Mouse (Mus musculus): ENCODE results near the gene Fam189a2. TPM values are rescaled to one million over a fixed set of nuclear protein-coding genes. Genes with fewer than 3 reads are reported as not detected.

The Fam189a2 gene
- polyA plus RNA-seq, 1 experiment from 2014 or later = 2.9 TPM

DNA sequence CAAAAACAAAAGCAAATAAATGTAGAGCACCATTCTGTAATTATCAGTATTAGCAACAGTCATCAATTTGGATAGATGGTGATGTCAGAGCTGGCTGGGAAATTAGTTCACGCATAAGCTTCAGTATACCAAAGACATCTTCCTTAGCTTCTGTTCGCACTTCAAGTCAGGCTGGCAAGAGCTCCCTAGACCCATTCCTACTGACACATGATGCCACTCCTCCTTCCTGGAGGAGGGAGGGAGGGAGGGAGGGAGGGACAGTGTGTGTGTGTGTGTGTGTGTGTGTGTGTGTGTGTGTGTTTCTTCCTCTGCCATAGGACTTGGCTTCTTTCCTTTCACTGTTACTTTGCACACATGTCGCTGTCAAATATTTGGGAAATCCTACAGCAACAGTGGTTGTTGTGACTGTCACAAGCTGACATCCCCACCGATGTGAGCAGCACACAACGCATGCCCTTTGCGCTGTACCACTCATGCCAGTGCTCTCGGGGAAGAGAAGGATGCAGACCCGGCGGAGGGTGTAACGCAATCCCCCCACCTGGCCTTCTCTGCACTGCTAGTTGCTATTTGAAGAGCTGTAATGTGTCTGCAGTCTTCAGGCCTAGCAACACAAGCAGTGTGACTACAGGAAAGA lies 34.9 kb downstream of the Fam189a2 start:
- Histone ChIP-seq H3K4me2 (replicated peaks; ENCODE audit: low read depth) (no peak overlapping the region), H3K27me3 (replicated peaks; ENCODE audit: control insufficient read depth, insufficient read depth, low read length) (no peaks in the 10 kb centered on the region), H3K4me3 (ENCODE audit: low read depth, low read length) (no peak overlapping the region), H3K36me3 (ENCODE audit: control insufficient read depth, insufficient read depth) (no peaks in the 10 kb centered on the region), H3K9me3 (ENCODE audit: control insufficient read depth) (no peaks in the 10 kb centered on the region), H3K4me1 (replicated peaks; ENCODE audit: control insufficient read depth, insufficient read depth, low read length) (no peaks in the 10 kb centered on the region), H3K9ac (ENCODE audit: low read depth, low read length) (no peak overlapping the region), H3K27ac (ENCODE audit: low read depth, low read length) (no peak overlapping the region)
- TF ChIP-seq CTCF (IDR thresholded peaks at IDR 0.05; ENCODE audit: low read depth) = no peak
- ATAC-seq = no peak
- 86% methylated on average over 10 of the region's 10 CpGs for WGBS

GRCm38 (mm10) chr19:23988166-23988565 lies 42.7 kb downstream of the Fam189a2 start:
- H3K27me3 ChIP-seq (replicated peaks; ENCODE audit: control insufficient read depth, insufficient read depth, low read length) = no peaks in the 10 kb centered on the region
- no peaks in the 10 kb centered on the region for H3K4me1 ChIP-seq (replicated peaks; ENCODE audit: control insufficient read depth, insufficient read depth, low read length)
- no peaks in the 10 kb centered on the region for H3K36me3 ChIP-seq (ENCODE audit: control insufficient read depth, insufficient read depth)
- no peak overlapping the region for H3K9ac ChIP-seq (ENCODE audit: low read depth, low read length)
- no peak for ATAC-seq
- H3K27ac ChIP-seq (ENCODE audit: low read depth, low read length) = no peak overlapping the region
- H3K4me2 ChIP-seq (replicated peaks; ENCODE audit: low read depth) = no peak overlapping the region
- 87% methylated on average over 4 of the region's 4 CpGs for WGBS
- TF ChIP-seq CTCF (IDR thresholded peaks at IDR 0.05; ENCODE audit: low read depth) = no peak
- H3K9me3 ChIP-seq (ENCODE audit: control insufficient read depth) = no peaks in the 10 kb centered on the region
- no peak overlapping the region for H3K4me3 ChIP-seq (ENCODE audit: low read depth, low read length)

DNA sequence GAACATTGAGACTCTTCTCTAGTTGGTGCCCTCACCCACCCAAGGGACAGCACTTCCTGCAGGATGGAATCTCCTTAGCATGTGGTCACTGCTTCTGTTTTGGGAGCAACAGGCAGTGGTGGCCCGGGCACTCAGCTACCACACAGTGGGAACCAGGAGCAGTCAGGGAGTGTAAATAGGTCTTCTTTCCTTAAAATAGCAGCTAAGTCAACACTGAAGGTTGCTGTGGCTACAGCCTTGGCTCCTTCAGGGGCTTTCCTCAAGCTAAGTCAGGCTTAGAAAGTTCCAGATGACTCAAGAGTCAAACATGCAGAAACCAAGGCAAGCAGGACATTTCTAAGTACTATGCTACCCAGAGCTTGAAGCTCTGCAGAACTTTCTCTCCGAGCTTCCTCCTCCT lies 43.5 kb downstream of the Fam189a2 start:
- Histone ChIP-seq H3K36me3 (ENCODE audit: control insufficient read depth, insufficient read depth) (no peaks in the 10 kb centered on the region), H3K27me3 (replicated peaks; ENCODE audit: control insufficient read depth, insufficient read depth, low read length) (no peaks in the 10 kb centered on the region), H3K4me3 (ENCODE audit: low read depth, low read length) (no peak overlapping the region), H3K27ac (ENCODE audit: low read depth, low read length) (no peak overlapping the region), H3K4me2 (replicated peaks; ENCODE audit: low read depth) (no peak overlapping the region), H3K4me1 (replicated peaks; ENCODE audit: control insufficient read depth, insufficient read depth, low read length) (no peaks in the 10 kb centered on the region), H3K9me3 (ENCODE audit: control insufficient read depth) (no peaks in the 10 kb centered on the region), H3K9ac (ENCODE audit: low read depth, low read length) (no peak overlapping the region)
- ATAC-seq = no peak
- TF ChIP-seq CTCF (IDR thresholded peaks at IDR 0.05; ENCODE audit: low read depth) = no peak
- WGBS = 53% methylated on average over 2 of the region's 2 CpGs

GRCm38 (mm10) chr19:23984186-23984585 lies 46.6 kb downstream of the Fam189a2 start:
- no peaks in the 10 kb centered on the region for H3K4me1 ChIP-seq (replicated peaks; ENCODE audit: control insufficient read depth, insufficient read depth, low read length)
- H3K9ac ChIP-seq (ENCODE audit: low read depth, low read length) = no peak overlapping the region
- H3K36me3 ChIP-seq (ENCODE audit: control insufficient read depth, insufficient read depth) = no peaks in the 10 kb centered on the region
- no peaks in the 10 kb centered on the region for H3K9me3 ChIP-seq (ENCODE audit: control insufficient read depth)
- 37% methylated on average over 6 of the region's 6 CpGs for WGBS
- H3K4me3 ChIP-seq (ENCODE audit: low read depth, low read length) = no peak overlapping the region
- no peak for ATAC-seq
- no peaks in the 10 kb centered on the region for H3K27me3 ChIP-seq (replicated peaks; ENCODE audit: control insufficient read depth, insufficient read depth, low read length)
- no peak overlapping the region for H3K27ac ChIP-seq (ENCODE audit: low read depth, low read length)
- H3K4me2 ChIP-seq (replicated peaks; ENCODE audit: low read depth) = no peak overlapping the region
- no peak for TF ChIP-seq CTCF (IDR thresholded peaks at IDR 0.05; ENCODE audit: low read depth)

DNA sequence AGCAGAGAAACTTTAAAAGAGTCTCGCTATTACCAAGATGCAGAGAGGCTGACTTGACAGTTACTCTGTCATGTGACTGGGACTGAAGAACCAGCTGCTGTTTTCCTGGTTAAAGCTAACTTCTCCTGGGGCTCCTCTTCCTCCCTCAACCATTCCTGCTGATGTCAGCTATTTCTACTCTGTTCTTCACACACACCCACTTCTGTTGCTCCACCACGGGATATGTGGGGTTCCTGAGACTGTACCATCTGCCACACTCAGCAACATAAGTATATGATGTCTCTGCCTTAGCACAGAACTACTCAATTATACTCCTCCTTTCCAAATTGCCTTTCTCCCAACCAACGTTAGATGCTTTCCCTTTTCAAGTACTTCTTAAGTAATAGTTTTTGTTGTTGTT lies 50.2 kb downstream of the Fam189a2 start:
- 61% methylated on average over 3 of the region's 3 CpGs for WGBS
- ATAC-seq = no peak
- no peaks in the 10 kb centered on the region for H3K27me3 ChIP-seq (replicated peaks; ENCODE audit: control insufficient read depth, insufficient read depth, low read length)

DNA sequence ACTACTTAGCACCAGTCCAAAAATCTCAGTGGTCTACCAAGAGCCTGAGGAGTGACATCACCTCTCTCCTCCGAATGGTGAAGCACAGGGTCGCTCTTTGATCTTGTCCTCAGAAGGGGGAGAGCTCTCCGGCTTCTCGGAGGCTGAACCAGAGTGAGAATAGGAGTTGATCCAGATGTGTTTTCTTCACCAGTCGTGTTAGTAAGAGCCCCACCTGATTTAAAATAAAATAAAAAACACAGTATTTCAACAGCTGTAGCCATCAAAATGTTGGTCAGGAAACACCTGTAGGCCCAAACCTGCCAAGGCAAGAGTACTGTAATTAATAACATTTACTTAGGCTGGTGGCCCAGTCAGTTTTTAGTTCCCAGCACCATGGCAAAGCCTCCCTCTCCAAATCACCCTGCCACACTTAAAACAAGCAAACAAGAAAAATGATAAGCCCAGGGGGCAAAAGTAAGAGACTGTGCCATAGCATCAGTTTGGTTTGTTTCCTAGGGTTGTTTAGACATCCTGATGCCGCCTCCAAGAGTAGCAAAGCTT lies 52.8 kb downstream of the Fam189a2 start:
- WGBS = 71% methylated on average over 6 of the region's 6 CpGs
- no peak overlapping the region for H3K4me2 ChIP-seq (replicated peaks; ENCODE audit: low read depth)
- no peaks in the 10 kb centered on the region for H3K4me1 ChIP-seq (replicated peaks; ENCODE audit: control insufficient read depth, insufficient read depth, low read length)
- no peak overlapping the region for H3K4me3 ChIP-seq (ENCODE audit: low read depth, low read length)
- no peak overlapping the region for H3K27ac ChIP-seq (ENCODE audit: low read depth, low read length)
- H3K9me3 ChIP-seq (ENCODE audit: control insufficient read depth) = no peaks in the 10 kb centered on the region
- no peaks in the 10 kb centered on the region for H3K27me3 ChIP-seq (replicated peaks; ENCODE audit: control insufficient read depth, insufficient read depth, low read length)
- H3K9ac ChIP-seq (ENCODE audit: low read depth, low read length) = no peak overlapping the region
- no peak for ATAC-seq
- TF ChIP-seq CTCF (IDR thresholded peaks at IDR 0.05; ENCODE audit: low read depth) = no peak
- H3K36me3 ChIP-seq (ENCODE audit: control insufficient read depth, insufficient read depth) = peaks cover 4% of the 10 kb centered on the region; the same call in 1 of the 2 replicates

More for the DNA sequence above, 50.2 kb downstream of the Fam189a2 start:
- H3K27ac ChIP-seq (ENCODE audit: low read depth, low read length) = no peak overlapping the region
- H3K9me3 ChIP-seq (ENCODE audit: control insufficient read depth) = no peaks in the 10 kb centered on the region
- no peak overlapping the region for H3K4me3 ChIP-seq (ENCODE audit: low read depth, low read length)
- peaks cover 4% of the 10 kb centered on the region; the same call in 1 of the 2 replicates for H3K36me3 ChIP-seq (ENCODE audit: control insufficient read depth, insufficient read depth)
- H3K4me1 ChIP-seq (replicated peaks; ENCODE audit: control insufficient read depth, insufficient read depth, low read length) = no peaks in the 10 kb centered on the region
- TF ChIP-seq CTCF (IDR thresholded peaks at IDR 0.05; ENCODE audit: low read depth) = no peak
- H3K4me2 ChIP-seq (replicated peaks; ENCODE audit: low read depth) = no peak overlapping the region
- no peak overlapping the region for H3K9ac ChIP-seq (ENCODE audit: low read depth, low read length)

Measured in intestine, postnatal 0 days (tissue).